Mouse (Mus musculus): ENCODE data around the gene Iqcc. TPM values are rescaled to one million over a fixed set of nuclear protein-coding genes. Genes with fewer than 3 reads are reported as not detected.
A peak's percentile ranks its signal among the peaks of the same experiment; 100 is the strongest.

Gene Iqcc
- polyA plus RNA-seq, 1 experiment from 2014 or later, result 27.0 TPM

DNA sequence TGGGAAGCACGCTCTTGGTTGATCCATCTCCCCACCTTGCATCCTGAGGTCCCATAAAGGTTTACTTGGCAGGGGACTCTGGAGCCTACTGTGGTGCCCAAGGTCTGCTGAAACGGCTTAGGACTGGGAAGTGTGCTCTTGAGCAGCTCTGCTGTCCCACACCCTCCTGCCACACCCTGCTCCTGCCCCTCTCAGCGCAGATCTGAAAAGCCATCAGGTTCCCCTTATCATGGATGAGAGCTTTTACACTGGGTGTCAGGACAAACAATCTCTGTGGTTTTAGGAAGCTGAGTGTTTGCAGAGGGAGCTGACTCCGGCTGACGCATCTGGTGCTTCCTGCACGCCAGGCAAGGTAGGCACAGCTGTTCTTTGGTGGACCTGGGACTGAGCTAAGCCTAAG, 15.0 kb upstream of the Iqcc start:
- Histone ChIP-seq H3K27me3 (replicated peaks) (no peaks in the 10 kb centered on the region), H3K9ac (no peak overlapping the region), H3K9me3 (no peaks in the 10 kb centered on the region), H3K4me2 (no peak overlapping the region), H3K4me3 (no peak overlapping the region), H3K4me1 (peaks cover 14% of the 10 kb centered on the region), H3K36me3 (replicated peaks) (peaks cover 72% of the 10 kb centered on the region), H3K27ac (no peak overlapping the region)
- ATAC-seq (replicated peaks), result no peak
- 97% methylated on average over 6 of the region's 6 CpGs for WGBS

DNA sequence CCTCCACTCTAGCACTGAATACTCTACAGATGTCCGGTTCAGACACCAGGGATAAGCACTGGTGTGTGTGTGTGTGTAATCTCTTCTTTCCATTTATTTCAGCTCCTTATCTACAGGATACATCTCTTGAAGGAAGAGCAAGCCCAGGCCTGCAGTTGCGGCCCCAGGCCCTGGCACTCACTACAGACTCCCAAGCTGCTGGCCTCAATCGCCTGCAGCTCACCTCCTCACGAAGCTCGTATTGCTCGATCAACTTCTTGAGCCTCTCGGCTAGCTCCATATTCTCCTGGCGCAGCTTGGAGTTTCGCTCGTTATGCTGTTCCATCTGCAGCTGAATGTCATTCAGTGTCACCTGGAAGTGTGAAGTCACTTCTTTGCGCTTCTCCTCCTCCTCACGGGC, 13.0 kb upstream of the Iqcc start:
- no peak overlapping the region for H3K4me3 ChIP-seq
- peaks cover 4% of the 10 kb centered on the region; the same call in 1 of the 2 replicates for H3K4me1 ChIP-seq
- no peak overlapping the region for H3K4me2 ChIP-seq
- no peak overlapping the region for H3K27ac ChIP-seq
- H3K9me3 ChIP-seq, result no peaks in the 10 kb centered on the region
- no peaks in the 10 kb centered on the region for H3K27me3 ChIP-seq (replicated peaks)
- peaks cover 87% of the 10 kb centered on the region for H3K36me3 ChIP-seq (replicated peaks)
- 96% methylated on average over 12 of the region's 12 CpGs for WGBS
- ATAC-seq (replicated peaks), result no peak
- H3K9ac ChIP-seq, result no peak overlapping the region

DNA sequence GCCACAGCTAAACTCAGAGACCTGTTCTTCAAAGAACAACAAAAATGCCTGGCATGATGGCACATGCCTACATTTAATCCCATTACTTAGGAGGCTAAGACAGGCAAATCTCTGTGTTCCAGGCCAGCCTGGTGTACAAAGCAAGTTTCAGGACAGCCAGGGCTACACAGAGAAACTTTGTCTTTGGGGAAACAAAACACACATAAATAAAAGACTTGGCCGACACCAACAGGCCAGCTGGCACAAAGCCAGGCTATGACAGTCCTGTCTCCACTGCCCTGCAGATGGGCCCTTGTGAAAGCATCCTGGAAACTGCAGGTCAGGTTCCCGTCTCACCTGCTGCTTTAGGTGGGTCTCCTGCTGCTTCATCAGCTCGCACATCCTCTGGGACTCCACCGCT, 12.0 kb upstream of the Iqcc start:
- H3K9me3 ChIP-seq, result no peaks in the 10 kb centered on the region
- no peak overlapping the region for H3K4me3 ChIP-seq
- H3K27me3 ChIP-seq (replicated peaks), result no peaks in the 10 kb centered on the region
- WGBS, result 81% methylated on average over 4 of the region's 4 CpGs
- no peak overlapping the region for H3K9ac ChIP-seq
- no peak overlapping the region for H3K27ac ChIP-seq
- no peak for ATAC-seq (replicated peaks)
- peaks cover 6% of the 10 kb centered on the region for H3K4me1 ChIP-seq
- H3K4me2 ChIP-seq, result no peak overlapping the region
- H3K36me3 ChIP-seq (replicated peaks), result peaks cover 82% of the 10 kb centered on the region

- H3K27ac ChIP-seq, result peak overlapping the region; percentile 91
- H3K27me3 ChIP-seq (replicated peaks), result no peaks in the 10 kb centered on the region
- no peak overlapping the region for H3K9ac ChIP-seq
- H3K4me3 ChIP-seq, result no peak overlapping the region
- 80% methylated on average over 6 of the region's 6 CpGs for WGBS
- no peaks in the 10 kb centered on the region for H3K9me3 ChIP-seq
- peaks cover 42% of the 10 kb centered on the region for H3K4me1 ChIP-seq
- H3K4me2 ChIP-seq, result no peak overlapping the region
- H3K36me3 ChIP-seq (replicated peaks), result peaks cover 44% of the 10 kb centered on the region
- no peak for ATAC-seq (replicated peaks)
Measured at GRCm38 (mm10) chr4:129626035-129626434, 7.1 kb upstream of the Iqcc start.

- H3K36me3 ChIP-seq (replicated peaks), result peaks cover 38% of the 10 kb centered on the region
- WGBS, result 43% methylated on average over 4 of the region's 4 CpGs
- peak overlapping the region; percentile 54 for H3K4me3 ChIP-seq
- no peaks in the 10 kb centered on the region for H3K27me3 ChIP-seq (replicated peaks)
- no peak for ATAC-seq (replicated peaks)
- peak overlapping the region; percentile 82 for H3K4me2 ChIP-seq
- peak overlapping the region; percentile 91 for H3K27ac ChIP-seq
- H3K4me1 ChIP-seq, result peaks cover 48% of the 10 kb centered on the region
- H3K9ac ChIP-seq, result no peak overlapping the region
- H3K9me3 ChIP-seq, result no peaks in the 10 kb centered on the region
Measured at GRCm38 (mm10) chr4:129625496-129625895, 6.6 kb upstream of the Iqcc start.

GRCm38 (mm10) chr4:129625029-129625370, 6.1 kb upstream of the Iqcc start:
- H3K9me3 ChIP-seq, result no peaks in the 10 kb centered on the region
- peaks cover 33% of the 10 kb centered on the region for H3K36me3 ChIP-seq (replicated peaks)
- peaks cover 49% of the 10 kb centered on the region for H3K4me1 ChIP-seq
- peak overlapping the region; percentile 70 for H3K9ac ChIP-seq
- peak overlapping the region; percentile 54 for H3K4me3 ChIP-seq
- no peaks in the 10 kb centered on the region for H3K27me3 ChIP-seq (replicated peaks)
- peak overlapping the region; percentile 91 for H3K27ac ChIP-seq
- peak; percentile 49 for ATAC-seq (replicated peaks)
- WGBS, result 2% methylated on average over 6 of the region's 6 CpGs
- H3K4me2 ChIP-seq, result peak overlapping the region; percentile 82

GRCm38 (mm10) chr4:129624281-129625028, 5.6 kb upstream of the Iqcc start:
- 0% methylated on average over 18 of the region's 18 CpGs for WGBS
- Histone ChIP-seq H3K27me3 (replicated peaks) (no peaks in the 10 kb centered on the region), H3K36me3 (replicated peaks) (peaks cover 29% of the 10 kb centered on the region), H3K27ac (peak overlapping the region; percentile 91), H3K4me1 (peaks cover 49% of the 10 kb centered on the region), H3K9ac (peak overlapping the region; percentile 70), H3K9me3 (no peaks in the 10 kb centered on the region), H3K4me3 (peak overlapping the region; percentile 54), H3K4me2 (peak overlapping the region; percentile 82)
- peak; percentile 96 for ATAC-seq (replicated peaks)

DNA sequence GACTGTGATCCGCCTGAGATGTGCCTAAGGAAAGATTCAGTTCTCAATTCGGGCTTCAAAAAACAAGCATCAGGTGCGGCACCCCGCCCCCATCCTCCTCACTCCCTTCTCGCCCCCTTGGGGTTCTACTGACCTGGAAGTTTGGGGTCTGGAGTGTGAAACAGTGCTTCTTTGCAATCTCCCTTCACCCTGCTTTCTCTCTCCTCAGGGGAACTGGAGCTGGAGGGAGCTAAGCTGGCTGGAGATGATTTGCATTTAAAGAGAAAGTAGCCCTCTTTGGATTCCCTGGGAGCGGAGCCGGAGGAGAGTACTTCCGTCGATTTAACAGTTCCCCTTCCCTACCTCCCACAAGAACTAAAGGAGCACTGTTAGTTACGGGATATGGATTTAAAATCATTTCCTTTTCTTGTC, 4.8 kb upstream of the Iqcc start, which contains the start of gene Ccdc28b:
Gene Ccdc28b, minus strand, starts transcription at position 267 of the 411 bp plus-strand sequence.
- Histone ChIP-seq H3K27me3 (replicated peaks) (no peaks in the 10 kb centered on the region), H3K4me3 (peak within 1 kb of the TSS; percentile 54), H3K9ac (peak within 1 kb of the TSS; percentile 70), H3K4me1 (peaks cover 53% of the 10 kb centered on the region), H3K4me2 (peak within 1 kb of the TSS; percentile 82), H3K9me3 (no peaks in the 10 kb centered on the region), H3K27ac (peak within 1 kb of the TSS; percentile 91), H3K36me3 (replicated peaks) (peaks cover 22% of the 10 kb centered on the region)
- ATAC-seq (replicated peaks), result peak; percentile 55
- WGBS, result 2% methylated on average over 10 of the region's 10 CpGs

GRCm38 (mm10) chr4:129622803-129623535, 4.1 kb upstream of the Iqcc start:
- WGBS, result 24% methylated on average over 8 of the region's 8 CpGs
- peak overlapping the region; percentile 54 for H3K4me3 ChIP-seq
- peaks cover 58% of the 10 kb centered on the region for H3K4me1 ChIP-seq
- H3K9me3 ChIP-seq, result no peaks in the 10 kb centered on the region
- peak overlapping the region; percentile 82 for H3K4me2 ChIP-seq
- H3K9ac ChIP-seq, result peak overlapping the region; percentile 70
- no peaks in the 10 kb centered on the region for H3K27me3 ChIP-seq (replicated peaks)
- peaks cover 15% of the 10 kb centered on the region for H3K36me3 ChIP-seq (replicated peaks)
- H3K27ac ChIP-seq, result peak overlapping the region; percentile 91
- ATAC-seq (replicated peaks), result no peak

GRCm38 (mm10) chr4:129622120-129622802, 3.4 kb upstream of the Iqcc start:
- H3K27ac ChIP-seq, result peak overlapping the region; percentile 91
- peak overlapping the region; percentile 54 for H3K4me3 ChIP-seq
- H3K36me3 ChIP-seq (replicated peaks), result peaks cover 8% of the 10 kb centered on the region
- 73% methylated on average over 11 of the region's 11 CpGs for WGBS
- H3K27me3 ChIP-seq (replicated peaks), result no peaks in the 10 kb centered on the region
- peak overlapping the region; percentile 82 for H3K4me2 ChIP-seq
- H3K4me1 ChIP-seq, result peaks cover 62% of the 10 kb centered on the region
- H3K9me3 ChIP-seq, result no peaks in the 10 kb centered on the region
- ATAC-seq (replicated peaks), result no peak
- peak overlapping the region; percentile 70 for H3K9ac ChIP-seq

GRCm38 (mm10) chr4:129621283-129621841, 2.5 kb upstream of the Iqcc start:
- no peak for ATAC-seq (replicated peaks)
- Histone ChIP-seq H3K9ac (no peak overlapping the region), H3K36me3 (replicated peaks) (no peaks in the 10 kb centered on the region), H3K27ac (no peak overlapping the region), H3K27me3 (replicated peaks) (no peaks in the 10 kb centered on the region), H3K4me1 (peaks cover 62% of the 10 kb centered on the region), H3K9me3 (no peaks in the 10 kb centered on the region), H3K4me2 (0 out of 2 replicates have a peak overlapping the region, but pooled peaks have one; percentile 0), H3K4me3 (no peak overlapping the region)
- WGBS, result 84% methylated on average over 8 of the region's 8 CpGs

Measured in midbrain, embryonic 15.5 days (tissue).